Mouse (Mus musculus): ENCODE measurements around the gene Traf3. TPM values are rescaled to one million over a fixed set of nuclear protein-coding genes. Genes with fewer than 3 reads are reported as not detected.

Gene Traf3
- polyA plus RNA-seq, 1 experiment from 2014 or later = 10.6 TPM

GRCm38 (mm10) chr12:111239930-111240329 lies 73.8 kb downstream of the Traf3 start:
- Histone ChIP-seq H3K9me3 (replicated peaks) (no peaks in the 10 kb centered on the region), H3K9ac (no peak overlapping the region), H3K4me2 (replicated peaks) (no peak overlapping the region), H3K4me1 (peaks cover 13% of the 10 kb centered on the region), H3K36me3 (peaks cover 25% of the 10 kb centered on the region), H3K4me3 (replicated peaks) (no peak overlapping the region), H3K27ac (replicated peaks) (0 out of 2 replicates have a peak overlapping the region, but pooled peaks have one; percentile 11), H3K27me3 (no peaks in the 10 kb centered on the region)
- 80% methylated on average over 10 of the region's 10 CpGs for WGBS
- ATAC-seq (ENCODE audit: insufficient number of reproducible peaks, low FRiP score, low TSS enrichment, low read depth) = no peak

- Histone ChIP-seq H3K9me3 (replicated peaks) (no peaks in the 10 kb centered on the region), H3K27me3 (no peaks in the 10 kb centered on the region), H3K27ac (replicated peaks) (no peak overlapping the region), H3K4me3 (replicated peaks) (no peak overlapping the region), H3K9ac (no peak overlapping the region), H3K4me2 (replicated peaks) (no peak overlapping the region), H3K36me3 (peaks cover 39% of the 10 kb centered on the region), H3K4me1 (peaks cover 13% of the 10 kb centered on the region)
- 94% methylated on average over 6 of the region's 6 CpGs for WGBS
- ATAC-seq (ENCODE audit: insufficient number of reproducible peaks, low FRiP score, low TSS enrichment, low read depth) = no peak
Observed at GRCm38 (mm10) chr12:111241916-111242315, 75.7 kb downstream of the Traf3 start.

GRCm38 (mm10) chr12:111242346-111242745 lies 76.2 kb downstream of the Traf3 start:
- no peak for ATAC-seq (ENCODE audit: insufficient number of reproducible peaks, low FRiP score, low TSS enrichment, low read depth)
- Histone ChIP-seq H3K4me1 (peaks cover 12% of the 10 kb centered on the region), H3K9me3 (replicated peaks) (no peaks in the 10 kb centered on the region), H3K4me2 (replicated peaks) (no peak overlapping the region), H3K4me3 (replicated peaks) (no peak overlapping the region), H3K27me3 (no peaks in the 10 kb centered on the region), H3K27ac (replicated peaks) (no peak overlapping the region), H3K9ac (no peak overlapping the region), H3K36me3 (peaks cover 39% of the 10 kb centered on the region)
- WGBS = 91% methylated on average over 5 of the region's 5 CpGs

- Histone ChIP-seq H3K36me3 (peaks cover 49% of the 10 kb centered on the region), H3K27me3 (no peaks in the 10 kb centered on the region), H3K4me3 (replicated peaks) (no peak overlapping the region), H3K9me3 (replicated peaks) (no peaks in the 10 kb centered on the region), H3K27ac (replicated peaks) (no peak overlapping the region), H3K9ac (no peak overlapping the region), H3K4me2 (replicated peaks) (no peak overlapping the region), H3K4me1 (0 out of 2 replicates have a peak, but pooled peaks cover 4% of the 10 kb centered on the region)
- WGBS = 89% methylated on average over 12 of the region's 12 CpGs
- no peak for ATAC-seq (ENCODE audit: insufficient number of reproducible peaks, low FRiP score, low TSS enrichment, low read depth)
Observed at GRCm38 (mm10) chr12:111243733-111244132, 77.6 kb downstream of the Traf3 start.

GRCm38 (mm10) chr12:111245070-111245469 lies 78.9 kb downstream of the Traf3 start:
- Histone ChIP-seq H3K9me3 (replicated peaks) (no peaks in the 10 kb centered on the region), H3K36me3 (peaks cover 49% of the 10 kb centered on the region), H3K4me2 (replicated peaks) (no peak overlapping the region), H3K27ac (replicated peaks) (no peak overlapping the region), H3K4me3 (replicated peaks) (no peak overlapping the region), H3K9ac (no peak overlapping the region), H3K4me1 (no peaks in the 10 kb centered on the region), H3K27me3 (no peaks in the 10 kb centered on the region)
- ATAC-seq (ENCODE audit: insufficient number of reproducible peaks, low FRiP score, low TSS enrichment, low read depth) = no peak
- 85% methylated on average over 6 of the region's 6 CpGs for WGBS

- Histone ChIP-seq H3K27ac (replicated peaks) (no peak overlapping the region), H3K9me3 (replicated peaks) (no peaks in the 10 kb centered on the region), H3K36me3 (peaks cover 50% of the 10 kb centered on the region), H3K4me1 (no peaks in the 10 kb centered on the region), H3K4me2 (replicated peaks) (no peak overlapping the region), H3K27me3 (no peaks in the 10 kb centered on the region), H3K4me3 (replicated peaks) (no peak overlapping the region), H3K9ac (no peak overlapping the region)
- 87% methylated on average over 9 of the region's 9 CpGs for WGBS
- ATAC-seq (ENCODE audit: insufficient number of reproducible peaks, low FRiP score, low TSS enrichment, low read depth) = no peak
Observed at GRCm38 (mm10) chr12:111246808-111247464, 80.8 kb downstream of the Traf3 start.

- no peaks in the 10 kb centered on the region for H3K27me3 ChIP-seq
- no peaks in the 10 kb centered on the region for H3K4me1 ChIP-seq
- ATAC-seq (ENCODE audit: insufficient number of reproducible peaks, low FRiP score, low TSS enrichment, low read depth) = no peak
- H3K36me3 ChIP-seq = peaks cover 37% of the 10 kb centered on the region
- H3K4me2 ChIP-seq (replicated peaks) = no peak overlapping the region
- no peak overlapping the region for H3K4me3 ChIP-seq (replicated peaks)
- 56% methylated on average over 3 of the region's 3 CpGs for WGBS
- no peaks in the 10 kb centered on the region for H3K9me3 ChIP-seq (replicated peaks)
- no peak overlapping the region for H3K9ac ChIP-seq
- H3K27ac ChIP-seq (replicated peaks) = no peak overlapping the region
Observed at GRCm38 (mm10) chr12:111249095-111249494, 82.9 kb downstream of the Traf3 start.

GRCm38 (mm10) chr12:111250116-111250515 lies 83.9 kb downstream of the Traf3 start:
- peaks cover 30% of the 10 kb centered on the region for H3K36me3 ChIP-seq
- no peak for ATAC-seq (ENCODE audit: insufficient number of reproducible peaks, low FRiP score, low TSS enrichment, low read depth)

GRCm38 (mm10) chr12:111251227-111251626 lies 85.1 kb downstream of the Traf3 start:
- ATAC-seq (ENCODE audit: insufficient number of reproducible peaks, low FRiP score, low TSS enrichment, low read depth) = no peak
- Histone ChIP-seq H3K4me1 (no peaks in the 10 kb centered on the region), H3K4me3 (replicated peaks) (no peak overlapping the region), H3K27me3 (no peaks in the 10 kb centered on the region), H3K9ac (no peak overlapping the region), H3K9me3 (replicated peaks) (no peaks in the 10 kb centered on the region), H3K4me2 (replicated peaks) (no peak overlapping the region), H3K36me3 (peaks cover 26% of the 10 kb centered on the region; the same call in 1 of the 2 replicates), H3K27ac (replicated peaks) (no peak overlapping the region)
- 64% methylated on average over 9 of the region's 9 CpGs for WGBS

More at GRCm38 (mm10) chr12:111250116-111250515, 83.9 kb downstream of the Traf3 start:
- no peak overlapping the region for H3K4me3 ChIP-seq (replicated peaks)
- no peaks in the 10 kb centered on the region for H3K9me3 ChIP-seq (replicated peaks)
- H3K4me1 ChIP-seq = no peaks in the 10 kb centered on the region
- H3K27ac ChIP-seq (replicated peaks) = no peak overlapping the region
- H3K9ac ChIP-seq = no peak overlapping the region
- H3K27me3 ChIP-seq = no peaks in the 10 kb centered on the region
- 64% methylated on average over 8 of the region's 8 CpGs for WGBS
- H3K4me2 ChIP-seq (replicated peaks) = no peak overlapping the region

- Histone ChIP-seq H3K4me2 (replicated peaks) (no peak overlapping the region), H3K27me3 (no peaks in the 10 kb centered on the region), H3K9me3 (replicated peaks) (no peaks in the 10 kb centered on the region), H3K9ac (no peak overlapping the region), H3K4me1 (no peaks in the 10 kb centered on the region), H3K27ac (replicated peaks) (no peak overlapping the region), H3K4me3 (replicated peaks) (no peak overlapping the region), H3K36me3 (peaks cover 30% of the 10 kb centered on the region)
- no peak for ATAC-seq (ENCODE audit: insufficient number of reproducible peaks, low FRiP score, low TSS enrichment, low read depth)
- 92% methylated on average over 16 of the region's 16 CpGs for WGBS
Observed at GRCm38 (mm10) chr12:111263650-111264049, 97.5 kb downstream of the Traf3 start.

GRCm38 (mm10) chr12:111265212-111265611 lies 99.0 kb downstream of the Traf3 start:
- no peak for ATAC-seq (ENCODE audit: insufficient number of reproducible peaks, low FRiP score, low TSS enrichment, low read depth)
- no peaks in the 10 kb centered on the region for H3K4me1 ChIP-seq
- peaks cover 29% of the 10 kb centered on the region for H3K36me3 ChIP-seq
- H3K4me2 ChIP-seq (replicated peaks) = no peak overlapping the region
- H3K4me3 ChIP-seq (replicated peaks) = no peak overlapping the region
- 66% methylated on average over 5 of the region's 5 CpGs for WGBS
- no peaks in the 10 kb centered on the region for H3K9me3 ChIP-seq (replicated peaks)
- peaks cover 11% of the 10 kb centered on the region for H3K27me3 ChIP-seq
- no peak overlapping the region for H3K9ac ChIP-seq
- no peak overlapping the region for H3K27ac ChIP-seq (replicated peaks)

GRCm38 (mm10) chr12:111266592-111266991 lies 100.4 kb downstream of the Traf3 start:
- Histone ChIP-seq H3K9me3 (replicated peaks) (no peaks in the 10 kb centered on the region), H3K27ac (replicated peaks) (no peak overlapping the region), H3K4me2 (replicated peaks) (no peak overlapping the region), H3K9ac (no peak overlapping the region), H3K36me3 (peaks cover 16% of the 10 kb centered on the region), H3K4me3 (replicated peaks) (no peak overlapping the region), H3K4me1 (peaks cover 9% of the 10 kb centered on the region), H3K27me3 (peaks cover 25% of the 10 kb centered on the region)
- 82% methylated on average over 12 of the region's 12 CpGs for WGBS
- no peak for ATAC-seq (ENCODE audit: insufficient number of reproducible peaks, low FRiP score, low TSS enrichment, low read depth)
